Mouse (Mus musculus): ENCODE results near the gene Arsa. TPM values are rescaled to one million over a fixed set of nuclear protein-coding genes. Genes with fewer than 3 reads are reported as not detected.

The Arsa gene
- polyA plus RNA-seq, 1 experiment from 2014 or later: 18.8 TPM

GRCm38 (mm10) chr15:89504838-89505237 is 27.6 kb upstream of the Arsa start:
- Histone ChIP-seq H3K9ac (no peak overlapping the region), H3K27me3 (replicated peaks) (no peaks in the 10 kb centered on the region), H3K4me2 (no peak overlapping the region), H3K9me3 (no peaks in the 10 kb centered on the region), H3K4me1 (no peaks in the 10 kb centered on the region), H3K27ac (no peak overlapping the region), H3K4me3 (replicated peaks) (no peak overlapping the region), H3K36me3 (no peaks in the 10 kb centered on the region)
- 93% methylated on average over 9 of the region's 9 CpGs for WGBS
- no peak for ATAC-seq (ENCODE audit: insufficient read depth, low FRiP score, low read depth)

GRCm38 (mm10) chr15:89501321-89501720 is 24.1 kb upstream of the Arsa start:
- no peak overlapping the region for H3K4me3 ChIP-seq (replicated peaks)
- H3K9me3 ChIP-seq: no peaks in the 10 kb centered on the region
- peaks cover 14% of the 10 kb centered on the region; the same call in 1 of the 2 replicates for H3K27me3 ChIP-seq (replicated peaks)
- H3K27ac ChIP-seq: no peak overlapping the region
- H3K4me1 ChIP-seq: peaks cover 10% of the 10 kb centered on the region; the same call in 1 of the 2 replicates
- no peaks in the 10 kb centered on the region for H3K36me3 ChIP-seq
- no peak overlapping the region for H3K4me2 ChIP-seq
- 81% methylated on average over 3 of the region's 3 CpGs for WGBS
- no peak for ATAC-seq (ENCODE audit: insufficient read depth, low FRiP score, low read depth)
- no peak overlapping the region for H3K9ac ChIP-seq

GRCm38 (mm10) chr15:89500221-89500791 is 23.1 kb upstream of the Arsa start:
- Histone ChIP-seq H3K36me3 (no peaks in the 10 kb centered on the region), H3K4me2 (peak overlapping the region; percentile 93), H3K4me3 (replicated peaks) (peak overlapping the region; percentile 74), H3K27ac (no peak overlapping the region), H3K9me3 (no peaks in the 10 kb centered on the region), H3K9ac (peak overlapping the region; percentile 33), H3K27me3 (replicated peaks) (peaks cover 14% of the 10 kb centered on the region; the same call in 1 of the 2 replicates), H3K4me1 (peaks cover 10% of the 10 kb centered on the region; the same call in 1 of the 2 replicates)
- peak; percentile 57 for ATAC-seq (ENCODE audit: insufficient read depth, low FRiP score, low read depth)
- WGBS: 4% methylated on average over 35 of the region's 35 CpGs

- ATAC-seq (ENCODE audit: insufficient read depth, low FRiP score, low read depth): peak; percentile 41; the same call in 1 of the 2 replicates
- peak overlapping the region; percentile 74 for H3K4me3 ChIP-seq (replicated peaks)
- H3K9me3 ChIP-seq: no peaks in the 10 kb centered on the region
- H3K4me1 ChIP-seq: peaks cover 10% of the 10 kb centered on the region; the same call in 1 of the 2 replicates
- H3K27ac ChIP-seq: peak overlapping the region; percentile 35; the same call in 1 of the 2 replicates
- no peaks in the 10 kb centered on the region for H3K36me3 ChIP-seq
- peak overlapping the region; percentile 33 for H3K9ac ChIP-seq
- peak overlapping the region; percentile 93 for H3K4me2 ChIP-seq
- H3K27me3 ChIP-seq (replicated peaks): peaks cover 14% of the 10 kb centered on the region; the same call in 1 of the 2 replicates
- 0% methylated on average over 28 of the region's 60 CpGs for WGBS
Observed at GRCm38 (mm10) chr15:89499784-89500220, 22.6 kb upstream of the Arsa start.

GRCm38 (mm10) chr15:89498961-89499688 is 21.9 kb upstream of the Arsa start, which contains the start of gene Shank3:
Gene Shank3, plus strand, starts transcription at chr15:89499623.
- Histone ChIP-seq H3K36me3 (no peaks in the 10 kb centered on the region), H3K4me3 (replicated peaks) (peak within 1 kb of the TSS; percentile 74), H3K27me3 (replicated peaks) (peaks cover 14% of the 10 kb centered on the region; the same call in 1 of the 2 replicates), H3K4me2 (peak within 1 kb of the TSS; percentile 93), H3K27ac (peak within 1 kb of the TSS; percentile 35; the same call in 1 of the 2 replicates), H3K9me3 (no peaks in the 10 kb centered on the region), H3K9ac (peak within 1 kb of the TSS; percentile 34), H3K4me1 (peaks cover 10% of the 10 kb centered on the region; the same call in 1 of the 2 replicates)
- ATAC-seq (ENCODE audit: insufficient read depth, low FRiP score, low read depth): peak; percentile 11; the same call in 1 of the 2 replicates
- under 1% methylated on average over 46 of the region's 72 CpGs for WGBS

- H3K4me3 ChIP-seq (replicated peaks): peak overlapping the region; percentile 74
- peak overlapping the region; percentile 34; the same call in 1 of the 2 replicates for H3K9ac ChIP-seq
- peaks cover 14% of the 10 kb centered on the region; the same call in 1 of the 2 replicates for H3K27me3 ChIP-seq (replicated peaks)
- 5% methylated on average over 40 of the region's 41 CpGs for WGBS
- no peaks in the 10 kb centered on the region for H3K36me3 ChIP-seq
- H3K9me3 ChIP-seq: no peaks in the 10 kb centered on the region
- ATAC-seq (ENCODE audit: insufficient read depth, low FRiP score, low read depth): no peak
- H3K27ac ChIP-seq: peak overlapping the region; percentile 5; the same call in 1 of the 2 replicates
- H3K4me2 ChIP-seq: peak overlapping the region; percentile 93
- H3K4me1 ChIP-seq: peaks cover 10% of the 10 kb centered on the region; the same call in 1 of the 2 replicates
Observed at GRCm38 (mm10) chr15:89498049-89498960, 21.1 kb upstream of the Arsa start.

GRCm38 (mm10) chr15:89497391-89498048 is 20.3 kb upstream of the Arsa start:
- H3K27ac ChIP-seq: peak overlapping the region; percentile 5; the same call in 1 of the 2 replicates
- no peaks in the 10 kb centered on the region for H3K9me3 ChIP-seq
- peak overlapping the region; percentile 74 for H3K4me3 ChIP-seq (replicated peaks)
- H3K9ac ChIP-seq: no peak overlapping the region
- H3K4me1 ChIP-seq: peaks cover 10% of the 10 kb centered on the region; the same call in 1 of the 2 replicates
- 25% methylated on average over 4 of the region's 4 CpGs for WGBS
- H3K36me3 ChIP-seq: no peaks in the 10 kb centered on the region
- H3K27me3 ChIP-seq (replicated peaks): peaks cover 14% of the 10 kb centered on the region; the same call in 1 of the 2 replicates
- no peak for ATAC-seq (ENCODE audit: insufficient read depth, low FRiP score, low read depth)
- H3K4me2 ChIP-seq: no peak overlapping the region

- Histone ChIP-seq H3K4me2 (no peak overlapping the region), H3K36me3 (no peaks in the 10 kb centered on the region), H3K9ac (no peak overlapping the region), H3K9me3 (no peaks in the 10 kb centered on the region), H3K4me1 (peaks cover 10% of the 10 kb centered on the region; the same call in 1 of the 2 replicates), H3K27ac (no peak overlapping the region), H3K4me3 (replicated peaks) (no peak overlapping the region), H3K27me3 (replicated peaks) (peaks cover 14% of the 10 kb centered on the region; the same call in 1 of the 2 replicates)
- 55% methylated on average over 2 of the region's 2 CpGs for WGBS
- no peak for ATAC-seq (ENCODE audit: insufficient read depth, low FRiP score, low read depth)
Observed at GRCm38 (mm10) chr15:89496841-89497240, 19.6 kb upstream of the Arsa start.

- Histone ChIP-seq H3K27ac (no peak overlapping the region), H3K36me3 (no peaks in the 10 kb centered on the region), H3K4me1 (peaks cover 10% of the 10 kb centered on the region; the same call in 1 of the 2 replicates), H3K9me3 (no peaks in the 10 kb centered on the region), H3K4me2 (no peak overlapping the region), H3K4me3 (replicated peaks) (no peak overlapping the region), H3K9ac (no peak overlapping the region), H3K27me3 (replicated peaks) (peaks cover 14% of the 10 kb centered on the region; the same call in 1 of the 2 replicates)
- WGBS: 71% methylated on average over 4 of the region's 4 CpGs
- ATAC-seq (ENCODE audit: insufficient read depth, low FRiP score, low read depth): no peak
Observed at GRCm38 (mm10) chr15:89496131-89496530, 18.9 kb upstream of the Arsa start.

GRCm38 (mm10) chr15:89494970-89495369 is 17.7 kb upstream of the Arsa start:
- Histone ChIP-seq H3K36me3 (no peaks in the 10 kb centered on the region), H3K9me3 (no peaks in the 10 kb centered on the region), H3K4me3 (replicated peaks) (no peak overlapping the region), H3K9ac (no peak overlapping the region), H3K27me3 (replicated peaks) (peaks cover 14% of the 10 kb centered on the region; the same call in 1 of the 2 replicates), H3K4me2 (no peak overlapping the region), H3K27ac (no peak overlapping the region), H3K4me1 (peaks cover 10% of the 10 kb centered on the region; the same call in 1 of the 2 replicates)
- ATAC-seq (ENCODE audit: insufficient read depth, low FRiP score, low read depth): no peak
- 80% methylated on average over 4 of the region's 4 CpGs for WGBS
